Mouse (Mus musculus): Measurements from ENCODE around the gene Efs.

GRCm38 (mm10) chr14:54932645-54933150 is 6.8 kb upstream of the Efs start, which contains the start of gene Il25:
- no peak for TF ChIP-seq CTCF (IDR thresholded peaks at IDR 0.05; ENCODE audit: low read depth, low read length)
- no peak for TF ChIP-seq EP300 (IDR thresholded peaks at IDR 0.05; ENCODE audit: insufficient read depth, low read depth, low read length)
- no peak for TF ChIP-seq POLR2A (IDR thresholded peaks at IDR 0.05; ENCODE audit: insufficient read depth, low read length)
